Mouse (Mus musculus) thymus, adult 2 months (tissue): ENCODE measurements around the gene Kcnk16.

Source experiments
- CTCF ChIP-seq: fragments of 200-500 bp; IDR thresholded peaks from 2 replicates; pipeline ENCODE4 v1.5.1; 2012; ENCODE audit warnings: mild to moderate bottlenecking, control low read depth, low read length, moderate library complexity, borderline replicate concordance; ENCODE audit not compliant: control insufficient read depth, poor library complexity, insufficient read depth; ENCODE audit errors: extremely low read depth
- POLR2A ChIP-seq: fragments of 200-500 bp; IDR thresholded peaks from 2 replicates; pipeline ENCODE4 v1.6.1; 2012; ENCODE audit warnings: mild to moderate bottlenecking, low read length, control low read depth, moderate library complexity; ENCODE audit not compliant: control insufficient read depth, poor library complexity, insufficient read depth; ENCODE audit errors: extremely low read depth

DNA sequence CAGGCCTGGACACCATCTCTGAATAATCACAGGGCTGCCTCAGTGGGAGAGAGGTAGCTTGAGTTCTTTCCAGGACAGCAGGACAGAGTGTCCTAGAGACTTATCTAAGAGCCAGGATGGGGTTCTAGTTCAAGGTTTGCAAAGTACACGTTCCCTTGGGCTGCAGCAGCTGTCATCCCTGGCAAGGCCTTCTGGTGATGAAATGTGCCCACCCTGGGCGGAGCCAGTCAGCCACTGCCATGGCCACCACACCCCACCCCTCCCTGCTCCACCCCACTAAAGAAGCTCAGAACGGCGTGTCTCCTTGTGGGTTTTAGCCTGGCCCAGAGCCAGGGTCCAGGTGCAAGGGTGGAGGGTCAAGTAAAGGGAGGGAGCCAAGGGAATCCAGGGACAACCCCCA, 40.7 kb downstream of the Kcnk16 start:
- TF ChIP-seq CTCF (no peak), POLR2A (no peak)
